Mouse (Mus musculus): ENCODE results near the gene Mettl23.

- TF ChIP-seq CTCF (IDR thresholded peaks at IDR 0.05; ENCODE audit: low read depth) (peak; percentile 17; the same call in 1 of the 2 replicates), EP300 (IDR thresholded peaks at IDR 0.05; ENCODE audit: low read depth) (no peak)
Measured at GRCm38 (mm10) chr11:116864444-116864843, 21.4 kb downstream of the Mettl23 start.

Data from heart, postnatal 0 days (tissue).